Mouse (Mus musculus) left cerebral cortex, postnatal 4 days (tissue): ENCODE measurements around the gene Map2k4. TPM values are rescaled to one million over a fixed set of nuclear protein-coding genes. Genes with fewer than 3 reads are reported as not detected.

Experiments used
- microRNA-seq: library from miRNA; unstranded; fragments of <30 nt; microRNA quantifications from one replicate; pipeline ENCODE4 v1.2.0, GENCODE M21; 2022
- total RNA-seq, 2 experiments: library from RNA; stranded (reverse); gene quantifications; 2 replicates each; pipeline ENCODE4 v1.2.3; 2021

Gene Map2k4
- total RNA-seq, 2 experiments from 2014 or later = 147 to 159 TPM

Small RNA genes within 50 kb of the gene (microRNA-seq; reads per million reads assigned to microRNA genes)
- 27,114 reads per million, percentile 99 among the genes with 10 or more reads in this experiment for gene Mir744

Other genes starting within 250 kb of the Map2k4 start
- 10 to 100 TPM; 12.3 to 12.9 TPM for gene Zkscan6, start 18.9 kb upstream of the Map2k4 start, total RNA-seq